Mouse (Mus musculus): Measurements from ENCODE around the gene Ssbp3. TPM values are rescaled to one million over a fixed set of nuclear protein-coding genes. Genes with fewer than 3 reads are reported as not detected.

Ssbp3 gene
- polyA plus RNA-seq, 1 experiment, result 130 TPM

- no peaks in the 10 kb centered on the region for H3K27me3 ChIP-seq (ENCODE audit: control insufficient read depth, insufficient read depth, low read length)
- H3K4me1 ChIP-seq (replicated peaks; ENCODE audit: control insufficient read depth, insufficient read depth, low read length), result peaks cover 5% of the 10 kb centered on the region; the same call in 1 of the 2 replicates
- DNase-seq, result no peak
- no peak overlapping the region for H3K4me3 ChIP-seq (ENCODE audit: control insufficient read depth, insufficient read depth, low read length)
- H3K27ac ChIP-seq (ENCODE audit: control insufficient read depth, insufficient read depth, low read length), result no peak overlapping the region
- no peaks in the 10 kb centered on the region for H3K36me3 ChIP-seq (ENCODE audit: control insufficient read depth, insufficient read depth, low read length)
- TF ChIP-seq POLR2A (IDR thresholded peaks at IDR 0.05; ENCODE audit: control insufficient read depth, extremely low read depth, insufficient read depth, low read length, poor library complexity), result no peak
- TF ChIP-seq CTCF (IDR thresholded peaks at IDR 0.05; ENCODE audit: borderline replicate concordance, control insufficient read depth, extremely low read depth, insufficient read depth, low read length, poor library complexity), result no peak
- 88% methylated on average over 3 of the region's 3 CpGs for WGBS
Observed at GRCm38 (mm10) chr4:107082185-107082584, 171.7 kb downstream of the Ssbp3 start.

GRCm38 (mm10) chr4:107083126-107083525 lies 172.6 kb downstream of the Ssbp3 start:
- no peaks in the 10 kb centered on the region for H3K36me3 ChIP-seq (ENCODE audit: control insufficient read depth, insufficient read depth, low read length)
- no peak for TF ChIP-seq POLR2A (IDR thresholded peaks at IDR 0.05; ENCODE audit: control insufficient read depth, extremely low read depth, insufficient read depth, low read length, poor library complexity)
- no peak for TF ChIP-seq CTCF (IDR thresholded peaks at IDR 0.05; ENCODE audit: borderline replicate concordance, control insufficient read depth, extremely low read depth, insufficient read depth, low read length, poor library complexity)
- no peak overlapping the region for H3K4me3 ChIP-seq (ENCODE audit: control insufficient read depth, insufficient read depth, low read length)
- no peak for DNase-seq
- WGBS, result 97% methylated on average over 4 of the region's 4 CpGs
- no peaks in the 10 kb centered on the region for H3K27me3 ChIP-seq (ENCODE audit: control insufficient read depth, insufficient read depth, low read length)
- H3K4me1 ChIP-seq (replicated peaks; ENCODE audit: control insufficient read depth, insufficient read depth, low read length), result peaks cover 5% of the 10 kb centered on the region; the same call in 1 of the 2 replicates
- H3K27ac ChIP-seq (ENCODE audit: control insufficient read depth, insufficient read depth, low read length), result no peak overlapping the region

- 70% methylated on average over 1 of the region's 1 CpGs for WGBS
- Histone ChIP-seq H3K36me3 (ENCODE audit: control insufficient read depth, insufficient read depth, low read length) (no peaks in the 10 kb centered on the region), H3K27ac (ENCODE audit: control insufficient read depth, insufficient read depth, low read length) (no peak overlapping the region), H3K4me1 (replicated peaks; ENCODE audit: control insufficient read depth, insufficient read depth, low read length) (peaks cover 5% of the 10 kb centered on the region; the same call in 1 of the 2 replicates), H3K4me3 (ENCODE audit: control insufficient read depth, insufficient read depth, low read length) (no peak overlapping the region), H3K27me3 (ENCODE audit: control insufficient read depth, insufficient read depth, low read length) (no peaks in the 10 kb centered on the region)
- TF ChIP-seq CTCF (IDR thresholded peaks at IDR 0.05; ENCODE audit: borderline replicate concordance, control insufficient read depth, extremely low read depth, insufficient read depth, low read length, poor library complexity) (no peak), POLR2A (IDR thresholded peaks at IDR 0.05; ENCODE audit: control insufficient read depth, extremely low read depth, insufficient read depth, low read length, poor library complexity) (no peak)
- DNase-seq, result no peak
Observed at GRCm38 (mm10) chr4:107084343-107084742, 173.8 kb downstream of the Ssbp3 start.

GRCm38 (mm10) chr4:107084858-107085257 lies 174.4 kb downstream of the Ssbp3 start:
- no peak overlapping the region for H3K4me3 ChIP-seq (ENCODE audit: control insufficient read depth, insufficient read depth, low read length)
- 77% methylated on average over 6 of the region's 6 CpGs for WGBS
- no peak overlapping the region for H3K27ac ChIP-seq (ENCODE audit: control insufficient read depth, insufficient read depth, low read length)
- TF ChIP-seq CTCF (IDR thresholded peaks at IDR 0.05; ENCODE audit: borderline replicate concordance, control insufficient read depth, extremely low read depth, insufficient read depth, low read length, poor library complexity) (no peak), POLR2A (IDR thresholded peaks at IDR 0.05; ENCODE audit: control insufficient read depth, extremely low read depth, insufficient read depth, low read length, poor library complexity) (no peak)
- no peaks in the 10 kb centered on the region for H3K36me3 ChIP-seq (ENCODE audit: control insufficient read depth, insufficient read depth, low read length)
- H3K4me1 ChIP-seq (replicated peaks; ENCODE audit: control insufficient read depth, insufficient read depth, low read length), result peaks cover 5% of the 10 kb centered on the region; the same call in 1 of the 2 replicates
- no peak for DNase-seq
- no peaks in the 10 kb centered on the region for H3K27me3 ChIP-seq (ENCODE audit: control insufficient read depth, insufficient read depth, low read length)

- H3K36me3 ChIP-seq (ENCODE audit: control insufficient read depth, insufficient read depth, low read length), result no peaks in the 10 kb centered on the region
- 97% methylated on average over 14 of the region's 14 CpGs for WGBS
- no peaks in the 10 kb centered on the region for H3K27me3 ChIP-seq (ENCODE audit: control insufficient read depth, insufficient read depth, low read length)
- no peak for DNase-seq
- H3K27ac ChIP-seq (ENCODE audit: control insufficient read depth, insufficient read depth, low read length), result no peak overlapping the region
- H3K4me3 ChIP-seq (ENCODE audit: control insufficient read depth, insufficient read depth, low read length), result no peak overlapping the region
- TF ChIP-seq POLR2A (IDR thresholded peaks at IDR 0.05; ENCODE audit: control insufficient read depth, extremely low read depth, insufficient read depth, low read length, poor library complexity), result no peak
- TF ChIP-seq CTCF (IDR thresholded peaks at IDR 0.05; ENCODE audit: borderline replicate concordance, control insufficient read depth, extremely low read depth, insufficient read depth, low read length, poor library complexity), result no peak
- no peaks in the 10 kb centered on the region for H3K4me1 ChIP-seq (replicated peaks; ENCODE audit: control insufficient read depth, insufficient read depth, low read length)
Observed at GRCm38 (mm10) chr4:107091696-107092095, 181.2 kb downstream of the Ssbp3 start.

- 59% methylated on average over 16 of the region's 16 CpGs for WGBS
- Histone ChIP-seq H3K27ac (ENCODE audit: control insufficient read depth, insufficient read depth, low read length) (no peak overlapping the region), H3K36me3 (ENCODE audit: control insufficient read depth, insufficient read depth, low read length) (no peaks in the 10 kb centered on the region), H3K4me3 (ENCODE audit: control insufficient read depth, insufficient read depth, low read length) (no peak overlapping the region), H3K27me3 (ENCODE audit: control insufficient read depth, insufficient read depth, low read length) (no peaks in the 10 kb centered on the region), H3K4me1 (replicated peaks; ENCODE audit: control insufficient read depth, insufficient read depth, low read length) (no peaks in the 10 kb centered on the region; the same call in 1 of the 2 replicates)
- no peak for DNase-seq
- TF ChIP-seq POLR2A (IDR thresholded peaks at IDR 0.05; ENCODE audit: control insufficient read depth, extremely low read depth, insufficient read depth, low read length, poor library complexity), result no peak
- no peak for TF ChIP-seq CTCF (IDR thresholded peaks at IDR 0.05; ENCODE audit: borderline replicate concordance, control insufficient read depth, extremely low read depth, insufficient read depth, low read length, poor library complexity)
Observed at GRCm38 (mm10) chr4:107094484-107095187, 184.1 kb downstream of the Ssbp3 start.
